Comparison of ENCODE assay signal across 15 mouse cellular contexts in genomic region chr4:141159666-141160065, GRCm38 (mm10). TPM values are rescaled to one million over a fixed set of nuclear protein-coding genes. Genes with fewer than 3 reads are reported as not detected.
DNase-seq lines count a peak whose midpoint lies in the region; ATAC-seq and TF ChIP-seq lines count a peak whose summit lies in the region.
"Had no signal": no experiment of that assay in that cellular context is flagged by ENCODE, and none has a peak within 500 bp of the region (broad histone marks: within the 10 kb centered on the region; RNA-seq: fewer than 3 reads in every experiment).

No protein-coding gene starts in this region.

- TF ChIP-seq EP300 in stomach, postnatal 0 days (optimal IDR thresholded peaks at IDR 0.05) = no peak

- H3K9ac ChIP-seq in forebrain, embryonic 12.5 days = 0 out of 2 replicates have a peak overlapping the region, but pooled peaks have one; percentile 12
- no peak overlapping the region for H3K9ac ChIP-seq in limb, embryonic 15.5 days
- H3K9ac ChIP-seq in stomach, postnatal 0 days (ENCODE audit: low read length) = no peak overlapping the region

- peaks cover 3% of the 10 kb centered on the region; the same call in 1 of the 2 replicates for H3K9me3 ChIP-seq in forebrain, embryonic 12.5 days
- H3K9me3 ChIP-seq in forebrain, embryonic 10.5 days = peaks cover 9% of the 10 kb centered on the region
- no peaks in the 10 kb centered on the region for H3K9me3 ChIP-seq in limb, embryonic 15.5 days
- H3K9me3 ChIP-seq in stomach, postnatal 0 days (ENCODE audit: control insufficient read depth, low read length) = no peaks in the 10 kb centered on the region

- H3K4me3 ChIP-seq in forebrain, embryonic 12.5 days (replicated peaks) = no peak overlapping the region
- no peak overlapping the region for H3K4me3 ChIP-seq in forebrain, embryonic 10.5 days
- no peak overlapping the region for H3K4me3 ChIP-seq in spleen, adult 2 months (ENCODE audit: extremely low read depth, insufficient read depth, insufficient read length)
- no peak overlapping the region for H3K4me3 ChIP-seq in limb, embryonic 15.5 days
- no peak overlapping the region for H3K4me3 ChIP-seq in stomach, postnatal 0 days (ENCODE audit: low read depth, low read length)
- H3K4me3 ChIP-seq: left cerebral cortex, adult 2 months; myocyte had no signal

- no peak overlapping the region for H3K4me2 ChIP-seq in forebrain, embryonic 12.5 days
- H3K4me2 ChIP-seq in limb, embryonic 15.5 days = no peak overlapping the region
- no peak overlapping the region for H3K4me2 ChIP-seq in stomach, postnatal 0 days (replicated peaks; ENCODE audit: low read depth)

- peaks cover 6% of the 10 kb centered on the region for H3K36me3 ChIP-seq in forebrain, embryonic 12.5 days (replicated peaks)
- peaks cover 40% of the 10 kb centered on the region for H3K36me3 ChIP-seq in forebrain, embryonic 10.5 days (replicated peaks)
- no peaks in the 10 kb centered on the region for H3K36me3 ChIP-seq in spleen, adult 2 months (ENCODE audit: control insufficient read depth, insufficient read depth, low read length)
- H3K36me3 ChIP-seq in limb, embryonic 15.5 days = peaks cover 5% of the 10 kb centered on the region; the same call in 1 of the 2 replicates
- no peaks in the 10 kb centered on the region for H3K36me3 ChIP-seq in stomach, postnatal 0 days (ENCODE audit: control insufficient read depth, insufficient read depth, low read length)

- ATAC-seq in forebrain, embryonic 12.5 days (ENCODE audit: low FRiP score) = no peak
- ATAC-seq in limb, embryonic 15.5 days (ENCODE audit: insufficient number of reproducible peaks, low FRiP score, low TSS enrichment, low read depth) = no peak
- ATAC-seq in stomach, postnatal 0 days (ENCODE audit: low FRiP score, low TSS enrichment) = no peak
- ATAC-seq: hindbrain, embryonic 16.5 days; Patski had no signal

- H3K27ac ChIP-seq in forebrain, embryonic 12.5 days = no peak overlapping the region
- H3K27ac ChIP-seq in forebrain, embryonic 10.5 days = no peak overlapping the region
- H3K27ac ChIP-seq in spleen, adult 2 months (ENCODE audit: insufficient read depth, low read length) = 0 out of 2 replicates have a peak overlapping the region, but pooled peaks have one; percentile 1
- 0 out of 2 replicates have a peak overlapping the region, but pooled peaks have one; percentile 14 for H3K27ac ChIP-seq in limb, embryonic 15.5 days
- H3K27ac ChIP-seq in stomach, postnatal 0 days (replicated peaks) = 0 out of 2 replicates have a peak overlapping the region, but pooled peaks have one; percentile 8
- H3K27ac ChIP-seq: left cerebral cortex, adult 2 months had no signal

- TF ChIP-seq POLR2A in spleen, adult 2 months (IDR thresholded peaks at IDR 0.05; ENCODE audit: low read depth, low read length) = no peak

- no peak for DNase-seq in forebrain, embryonic 10.5 days (ENCODE audit: extremely low spot score, low spot score)
- no peak for DNase-seq in spleen, adult 2 months (ENCODE audit: low read depth in 1 of 2, low spot score in 2 of 2)
- no peak for DNase-seq in spleen, postnatal 14 days (ENCODE audit: low spot score in 2 of 2)
- no peak for DNase-seq in stomach, postnatal 0 days (ENCODE audit: low spot score)
- DNase-seq in left cerebral cortex, adult 8-10 months (ENCODE audit: low spot score in 2 of 2) = no peak
- no peak for DNase-seq in right cerebral cortex, adult 18-20 months
- DNase-seq: adrenal gland, postnatal 10 days; cerebellum, adult 11-12 months; kidney, postnatal 36 days had no signal

- WGBS in forebrain, embryonic 12.5 days = 81% methylated on average over 5 of the region's 5 CpGs
- 88% methylated on average over 5 of the region's 5 CpGs for WGBS in forebrain, embryonic 10.5 days
- WGBS in spleen, adult 2 months = 47% methylated on average over 5 of the region's 5 CpGs
- WGBS in limb, embryonic 15.5 days = 40% methylated on average over 5 of the region's 5 CpGs
- WGBS in stomach, postnatal 0 days = 39% methylated on average over 5 of the region's 5 CpGs

- H3K27me3 ChIP-seq in forebrain, embryonic 12.5 days = no peaks in the 10 kb centered on the region
- H3K27me3 ChIP-seq in forebrain, embryonic 10.5 days (ENCODE audit: poor library complexity, severe bottlenecking) = no peaks in the 10 kb centered on the region
- H3K27me3 ChIP-seq in spleen, adult 2 months (ENCODE audit: control insufficient read depth, insufficient read depth, low read length) = no peaks in the 10 kb centered on the region
- H3K27me3 ChIP-seq in limb, embryonic 15.5 days = no peaks in the 10 kb centered on the region
- no peaks in the 10 kb centered on the region for H3K27me3 ChIP-seq in stomach, postnatal 0 days (ENCODE audit: control insufficient read depth, insufficient read depth, low read length)
- H3K27me3 ChIP-seq: Patski had no signal

- H3K4me1 ChIP-seq in forebrain, embryonic 12.5 days = peaks cover 13% of the 10 kb centered on the region
- peaks cover 29% of the 10 kb centered on the region for H3K4me1 ChIP-seq in forebrain, embryonic 10.5 days
- peaks cover 16% of the 10 kb centered on the region; the same call in 1 of the 2 replicates for H3K4me1 ChIP-seq in spleen, adult 2 months (ENCODE audit: control insufficient read depth, insufficient read depth, insufficient read length)
- H3K4me1 ChIP-seq in limb, embryonic 15.5 days = peaks cover 11% of the 10 kb centered on the region; the same call in 1 of the 2 replicates
- no peaks in the 10 kb centered on the region for H3K4me1 ChIP-seq in stomach, postnatal 0 days (replicated peaks; ENCODE audit: control insufficient read depth, insufficient read depth)

- TF ChIP-seq CTCF in spleen, adult 2 months (IDR thresholded peaks at IDR 0.05; ENCODE audit: extremely low read depth, insufficient read depth, insufficient read length, insufficient replicate concordance) = no peak
- no peak for TF ChIP-seq CTCF in stomach, postnatal 0 days (IDR thresholded peaks at IDR 0.05; ENCODE audit: low read depth)

RNA-seq across cellular contexts. Expression of gene Fbxo42, which starts 12.0 kb away (rescaled TPM):
- 24.7 and 26.9 TPM in 2 replicates for polyA plus RNA-seq in forebrain, embryonic 12.5 days (2016; fragmentation: Nextera tagmentation; extraction: Ambion mirVana)
- polyA plus RNA-seq in forebrain, embryonic 10.5 days (2016; fragmentation: Nextera tagmentation; extraction: Ambion mirVana) = 27.0 and 29.6 TPM in 2 replicates
- polyA plus RNA-seq in spleen, adult 2 months (2012; rRNA removed) = 13.1 and 13.7 TPM in 2 replicates
- polyA plus RNA-seq in limb, embryonic 15.5 days (2015; fragmentation: Nextera tagmentation; extraction: Ambion mirVana) = 22.5 and 25.4 TPM in 2 replicates
- 9.8 and 11.5 TPM in 2 replicates for polyA plus RNA-seq in stomach, postnatal 0 days (2015; fragmentation: Nextera tagmentation; extraction: Ambion mirVana)
- 10 to 100 TPM; 25.8 to 31.5 (median 27.5) TPM for total RNA-seq in left cerebral cortex, adult 8-10 months (2022)

RNA-seq across cellular contexts. Expression of gene Szrd1, which starts 20.1 kb away (rescaled TPM):
- 32.2 and 36.4 TPM in 2 replicates for polyA plus RNA-seq in forebrain, embryonic 12.5 days (2016; fragmentation: Nextera tagmentation; extraction: Ambion mirVana)
- polyA plus RNA-seq in forebrain, embryonic 10.5 days (2016; fragmentation: Nextera tagmentation; extraction: Ambion mirVana) = 38.2 and 45.2 TPM in 2 replicates
- 38.8 and 49.8 TPM in 2 replicates for polyA plus RNA-seq in spleen, adult 2 months (2012; rRNA removed)
- 46.9 and 51.9 TPM in 2 replicates for polyA plus RNA-seq in limb, embryonic 15.5 days (2015; fragmentation: Nextera tagmentation; extraction: Ambion mirVana)
- polyA plus RNA-seq in stomach, postnatal 0 days (2015; fragmentation: Nextera tagmentation; extraction: Ambion mirVana) = 28.6 and 29.6 TPM in 2 replicates
- 10 to 100 TPM; 48.3 to 62.8 (median 49.9) TPM for total RNA-seq in left cerebral cortex, adult 8-10 months (2022)

RNA-seq across cellular contexts. Expression of gene Rsg1, which starts 54.1 kb away (rescaled TPM):
- 6.5 and 7.0 TPM in 2 replicates for polyA plus RNA-seq in forebrain, embryonic 12.5 days (2016; fragmentation: Nextera tagmentation; extraction: Ambion mirVana)
- polyA plus RNA-seq in forebrain, embryonic 10.5 days (2016; fragmentation: Nextera tagmentation; extraction: Ambion mirVana) = 7.3 and 7.8 TPM in 2 replicates
- 0.83 and 2.9 TPM in 2 replicates for polyA plus RNA-seq in spleen, adult 2 months (2012; rRNA removed)
- 6.0 and 6.4 TPM in 2 replicates for polyA plus RNA-seq in limb, embryonic 15.5 days (2015; fragmentation: Nextera tagmentation; extraction: Ambion mirVana)
- 1.8 and 2.3 TPM in 2 replicates for polyA plus RNA-seq in stomach, postnatal 0 days (2015; fragmentation: Nextera tagmentation; extraction: Ambion mirVana)
- 1 to 10 TPM; 3.3 to 5.0 (median 4.1) TPM for total RNA-seq in left cerebral cortex, adult 8-10 months (2022)

Comparison
In these comparisons a context has a peak if more than half of its experiments do, and no peak if none do; other contexts are left out.
1. H3K27ac ChIP-seq: peak in spleen, adult 2 months (single experiment), limb, embryonic 15.5 days (single experiment) and stomach, postnatal 0 days (single experiment); none in forebrain, embryonic 12.5 days (single experiment) and forebrain, embryonic 10.5 days (single experiment).